Mouse (Mus musculus): ENCODE data around the gene Kirrel3.

DNA sequence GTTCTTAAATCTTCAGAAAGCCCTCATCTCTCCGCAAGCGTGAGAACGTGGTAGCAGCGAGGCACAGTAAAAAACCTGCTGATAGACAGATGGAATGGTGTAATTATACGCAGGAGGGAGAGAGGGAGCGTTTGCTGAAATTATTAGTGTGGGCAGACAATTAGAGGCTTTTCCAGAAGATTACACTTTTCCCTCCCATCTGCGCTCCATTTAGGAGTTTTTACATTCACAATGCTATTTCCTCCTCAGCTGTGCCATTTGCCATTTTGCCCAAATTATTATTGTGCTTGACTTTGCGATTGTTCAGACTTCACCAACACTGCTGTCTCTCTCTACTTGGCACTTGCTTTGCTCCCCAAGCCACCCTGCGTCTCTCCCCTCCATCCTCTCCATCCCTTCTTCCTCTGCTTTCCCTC lies 286.3 kb downstream of the Kirrel3 start:
- TF ChIP-seq CTCF (IDR thresholded peaks at IDR 0.05; ENCODE audit: low read depth, low read length) (no peak), POLR2A (IDR thresholded peaks at IDR 0.05; ENCODE audit: borderline replicate concordance, low read depth, low read length) (no peak)
